Mouse (Mus musculus): ENCODE measurements around the gene Gnb5. TPM values are rescaled to one million over a fixed set of nuclear protein-coding genes. Genes with fewer than 3 reads are reported as not detected.

Gene Gnb5
- polyA plus RNA-seq, 2 experiments = 26.9 to 28.5 TPM

- Histone ChIP-seq H3K4me2 (replicated peaks; ENCODE audit: low read depth, low read length, severe bottlenecking) (no peak overlapping the region), H3K9me3 (ENCODE audit: control insufficient read depth, low read length) (no peaks in the 10 kb centered on the region), H3K27me3 (ENCODE audit: control insufficient read depth, insufficient read depth, low read length) (no peaks in the 10 kb centered on the region), H3K4me1 (ENCODE audit: control insufficient read depth, insufficient read depth, low read length) (no peaks in the 10 kb centered on the region), H3K4me3 (replicated peaks; ENCODE audit: low read length) (no peak overlapping the region), H3K36me3 (ENCODE audit: control insufficient read depth, insufficient read depth, low read length) (no peaks in the 10 kb centered on the region), H3K27ac (replicated peaks; ENCODE audit: low read depth, low read length) (no peak overlapping the region), H3K9ac (ENCODE audit: low read depth, low read length, severe bottlenecking) (no peak overlapping the region)
- 89% methylated on average over 3 of the region's 4 CpGs for WGBS
- DNase-seq (ENCODE audit: low spot score) (no peak), ATAC-seq (ENCODE audit: low FRiP score, low read depth) (no peak)
- TF ChIP-seq POLR2A (IDR thresholded peaks at IDR 0.05; ENCODE audit: borderline replicate concordance, extremely low read depth, insufficient read depth, insufficient read length) = no peak
These were observed 59.1 kb downstream of the Gnb5 start for GRCm38 (mm10) chr9:75365195-75365594.

DNA sequence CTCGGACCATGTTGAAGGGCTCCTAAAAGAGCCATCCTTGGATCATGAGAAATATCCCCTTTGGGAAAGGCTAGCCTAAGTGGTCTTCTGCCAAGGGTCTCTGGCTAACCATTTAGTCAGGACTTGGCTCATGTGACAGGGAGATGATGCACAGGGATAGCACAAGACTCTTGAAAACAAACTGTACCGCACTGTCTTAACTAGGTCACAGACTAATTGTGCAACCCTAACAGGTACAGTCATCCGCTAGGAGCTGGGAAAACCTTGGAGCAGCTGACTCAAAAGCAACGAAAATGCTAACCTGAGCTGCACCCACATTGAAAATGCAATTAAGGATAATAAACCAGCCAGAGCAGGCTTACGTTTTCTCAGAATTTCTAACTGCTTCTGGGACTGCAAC lies 60.1 kb downstream of the Gnb5 start:
- H3K9ac ChIP-seq (ENCODE audit: low read depth, low read length, severe bottlenecking) = no peak overlapping the region
- H3K4me2 ChIP-seq (replicated peaks; ENCODE audit: low read depth, low read length, severe bottlenecking) = no peak overlapping the region
- H3K4me3 ChIP-seq (replicated peaks; ENCODE audit: low read length) = no peak overlapping the region
- no peak for TF ChIP-seq POLR2A (IDR thresholded peaks at IDR 0.05; ENCODE audit: borderline replicate concordance, extremely low read depth, insufficient read depth, insufficient read length)
- no peak overlapping the region for H3K27ac ChIP-seq (replicated peaks; ENCODE audit: low read depth, low read length)
- H3K27me3 ChIP-seq (ENCODE audit: control insufficient read depth, insufficient read depth, low read length) = no peaks in the 10 kb centered on the region
- 56% methylated on average over 5 of the region's 5 CpGs for WGBS
- H3K9me3 ChIP-seq (ENCODE audit: control insufficient read depth, low read length) = no peaks in the 10 kb centered on the region
- no peak for ATAC-seq (ENCODE audit: low FRiP score, low read depth)
- DNase-seq (ENCODE audit: low spot score) = no peak
- no peaks in the 10 kb centered on the region for H3K36me3 ChIP-seq (ENCODE audit: control insufficient read depth, insufficient read depth, low read length)
- no peaks in the 10 kb centered on the region for H3K4me1 ChIP-seq (ENCODE audit: control insufficient read depth, insufficient read depth, low read length)

DNA sequence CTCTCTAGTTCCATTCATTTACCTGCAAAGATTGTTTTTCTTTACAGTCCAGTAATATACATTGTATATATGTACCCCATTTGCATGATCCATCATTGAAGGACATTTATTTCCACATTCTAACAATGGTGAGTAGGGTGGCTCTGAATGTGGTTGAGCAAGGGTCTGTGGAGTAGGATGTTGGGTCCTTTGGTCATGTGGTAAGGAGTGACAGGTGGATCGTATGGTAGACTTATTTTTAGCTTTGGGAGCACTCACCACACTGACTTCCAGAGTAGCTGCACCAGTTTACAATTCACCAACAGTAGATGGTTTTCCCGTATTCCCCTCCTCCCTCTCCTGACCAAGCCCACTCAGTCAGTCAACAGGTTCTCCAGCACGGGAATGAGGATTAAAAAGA lies 62.7 kb downstream of the Gnb5 start:
- 68% methylated on average over 3 of the region's 3 CpGs for WGBS

GRCm38 (mm10) chr9:75375606-75376005 lies 69.5 kb downstream of the Gnb5 start:
- Histone ChIP-seq H3K36me3 (ENCODE audit: control insufficient read depth, insufficient read depth, low read length) (no peaks in the 10 kb centered on the region), H3K4me1 (ENCODE audit: control insufficient read depth, insufficient read depth, low read length) (no peaks in the 10 kb centered on the region), H3K9ac (ENCODE audit: low read depth, low read length, severe bottlenecking) (no peak overlapping the region), H3K4me2 (replicated peaks; ENCODE audit: low read depth, low read length, severe bottlenecking) (no peak overlapping the region), H3K9me3 (ENCODE audit: control insufficient read depth, low read length) (no peaks in the 10 kb centered on the region), H3K4me3 (replicated peaks; ENCODE audit: low read length) (no peak overlapping the region), H3K27ac (replicated peaks; ENCODE audit: low read depth, low read length) (no peak overlapping the region), H3K27me3 (ENCODE audit: control insufficient read depth, insufficient read depth, low read length) (no peaks in the 10 kb centered on the region)
- ATAC-seq (ENCODE audit: low FRiP score, low read depth) (no peak), DNase-seq (ENCODE audit: low spot score) (no peak)
- 91% methylated on average over 9 of the region's 9 CpGs for WGBS
- TF ChIP-seq POLR2A (IDR thresholded peaks at IDR 0.05; ENCODE audit: borderline replicate concordance, extremely low read depth, insufficient read depth, insufficient read length) = no peak

More for the DNA sequence above, 62.7 kb downstream of the Gnb5 start:
- Histone ChIP-seq H3K27me3 (ENCODE audit: control insufficient read depth, insufficient read depth, low read length) (no peaks in the 10 kb centered on the region), H3K9me3 (ENCODE audit: control insufficient read depth, low read length) (no peaks in the 10 kb centered on the region), H3K36me3 (ENCODE audit: control insufficient read depth, insufficient read depth, low read length) (no peaks in the 10 kb centered on the region), H3K4me3 (replicated peaks; ENCODE audit: low read length) (no peak overlapping the region), H3K27ac (replicated peaks; ENCODE audit: low read depth, low read length) (no peak overlapping the region), H3K9ac (ENCODE audit: low read depth, low read length, severe bottlenecking) (no peak overlapping the region), H3K4me1 (ENCODE audit: control insufficient read depth, insufficient read depth, low read length) (no peaks in the 10 kb centered on the region), H3K4me2 (replicated peaks; ENCODE audit: low read depth, low read length, severe bottlenecking) (no peak overlapping the region)
- ATAC-seq (ENCODE audit: low FRiP score, low read depth) (no peak), DNase-seq (ENCODE audit: low spot score) (no peak)
- no peak for TF ChIP-seq POLR2A (IDR thresholded peaks at IDR 0.05; ENCODE audit: borderline replicate concordance, extremely low read depth, insufficient read depth, insufficient read length)

DNA sequence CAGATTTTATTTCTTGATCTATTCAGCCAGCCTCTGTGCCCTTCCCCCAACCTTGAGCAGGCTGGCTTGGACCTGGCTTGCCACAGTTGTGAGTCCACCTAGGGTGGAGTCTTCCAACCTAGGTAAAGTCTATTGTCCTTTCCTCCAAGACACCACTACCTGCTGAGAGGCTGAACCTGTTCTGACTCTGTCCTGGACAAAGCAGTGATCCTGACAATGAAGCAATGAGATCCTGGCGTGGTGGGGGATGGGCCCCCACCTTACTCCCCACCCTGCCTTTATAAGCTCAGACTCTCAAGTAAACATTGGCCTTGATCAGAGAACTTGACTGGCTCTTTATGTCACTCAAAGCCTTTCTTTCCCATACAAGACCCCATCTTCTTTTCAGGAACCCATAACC lies 70.3 kb downstream of the Gnb5 start:
- no peaks in the 10 kb centered on the region for H3K27me3 ChIP-seq (ENCODE audit: control insufficient read depth, insufficient read depth, low read length)
- no peak overlapping the region for H3K9ac ChIP-seq (ENCODE audit: low read depth, low read length, severe bottlenecking)
- H3K36me3 ChIP-seq (ENCODE audit: control insufficient read depth, insufficient read depth, low read length) = no peaks in the 10 kb centered on the region
- 76% methylated on average over 1 of the region's 1 CpGs for WGBS
- H3K4me3 ChIP-seq (replicated peaks; ENCODE audit: low read length) = no peak overlapping the region
- H3K4me2 ChIP-seq (replicated peaks; ENCODE audit: low read depth, low read length, severe bottlenecking) = no peak overlapping the region
- H3K27ac ChIP-seq (replicated peaks; ENCODE audit: low read depth, low read length) = no peak overlapping the region
- no peak for TF ChIP-seq POLR2A (IDR thresholded peaks at IDR 0.05; ENCODE audit: borderline replicate concordance, extremely low read depth, insufficient read depth, insufficient read length)
- no peaks in the 10 kb centered on the region for H3K9me3 ChIP-seq (ENCODE audit: control insufficient read depth, low read length)
- DNase-seq (ENCODE audit: low spot score) (no peak), ATAC-seq (ENCODE audit: low FRiP score, low read depth) (no peak)
- H3K4me1 ChIP-seq (ENCODE audit: control insufficient read depth, insufficient read depth, low read length) = no peaks in the 10 kb centered on the region

- no peak for TF ChIP-seq POLR2A (IDR thresholded peaks at IDR 0.05; ENCODE audit: borderline replicate concordance, extremely low read depth, insufficient read depth, insufficient read length)
- 91% methylated on average over 2 of the region's 2 CpGs for WGBS
- Histone ChIP-seq H3K27me3 (ENCODE audit: control insufficient read depth, insufficient read depth, low read length) (no peaks in the 10 kb centered on the region), H3K9ac (ENCODE audit: low read depth, low read length, severe bottlenecking) (no peak overlapping the region), H3K9me3 (ENCODE audit: control insufficient read depth, low read length) (no peaks in the 10 kb centered on the region), H3K4me3 (replicated peaks; ENCODE audit: low read length) (no peak overlapping the region), H3K27ac (replicated peaks; ENCODE audit: low read depth, low read length) (no peak overlapping the region), H3K36me3 (ENCODE audit: control insufficient read depth, insufficient read depth, low read length) (no peaks in the 10 kb centered on the region), H3K4me2 (replicated peaks; ENCODE audit: low read depth, low read length, severe bottlenecking) (no peak overlapping the region), H3K4me1 (ENCODE audit: control insufficient read depth, insufficient read depth, low read length) (no peaks in the 10 kb centered on the region)
- ATAC-seq (ENCODE audit: low FRiP score, low read depth) (no peak), DNase-seq (ENCODE audit: low spot score) (no peak)
These were observed 72.7 kb downstream of the Gnb5 start for GRCm38 (mm10) chr9:75378774-75379173.

Data from limb, embryonic 14.5 days (tissue).